Mouse (Mus musculus) MN1 (cell line): ENCODE results near the gene Pou2f2.
"Not testable (repeated sequence)": the region's sequence is repeated elsewhere in the genome, so short reads cannot be mapped to it uniquely, and the experiment has no call there.

Experiments used
- DNase-seq: peaks from one replicate; pipeline ENCODE4 v3.0.0-alpha.2; 2016; ENCODE audit warnings: low spot score

Gene Pou2f2

DNA sequence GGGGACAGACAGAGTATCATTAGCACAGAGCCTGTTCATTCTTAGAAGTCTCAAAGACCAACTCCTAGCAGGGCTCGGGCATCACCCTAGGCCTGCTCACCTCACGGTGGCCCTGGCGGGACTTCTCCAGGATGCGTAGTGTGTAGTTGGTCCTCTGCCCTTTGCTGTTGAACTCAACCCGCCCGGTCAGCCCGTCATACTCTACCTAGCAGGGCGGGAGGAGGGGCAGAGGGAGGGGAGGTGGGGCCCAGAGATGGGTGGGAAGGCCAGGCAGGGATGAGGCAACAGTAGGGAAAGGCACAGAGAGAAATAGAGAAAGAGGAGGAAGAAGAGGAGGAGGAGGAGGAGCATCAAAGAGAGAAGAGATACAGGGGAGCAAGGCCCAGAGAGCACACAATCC is 121.1 kb downstream of the Pou2f2 start:
- peak; percentile 26 for DNase-seq

DNA sequence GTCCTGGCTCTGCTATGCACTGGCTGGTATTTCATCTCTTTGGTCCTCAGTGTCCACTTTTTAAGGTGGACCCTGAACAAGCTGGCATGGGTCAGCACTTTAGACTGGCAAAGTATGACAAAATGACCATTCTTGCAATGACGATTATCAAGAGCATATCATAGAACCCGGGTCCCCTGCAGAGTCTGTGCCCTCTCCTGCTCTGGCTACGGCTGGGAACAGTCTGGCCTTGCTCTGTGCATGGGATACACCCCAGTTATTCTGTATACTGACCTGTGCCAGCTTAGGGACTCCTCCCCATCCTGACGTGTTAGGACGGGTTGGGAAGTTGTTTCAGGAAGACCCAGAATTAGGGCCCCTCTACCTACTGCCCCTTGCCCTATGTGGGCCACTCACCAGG is 121.6 kb downstream of the Pou2f2 start:
- no peak for DNase-seq

DNA sequence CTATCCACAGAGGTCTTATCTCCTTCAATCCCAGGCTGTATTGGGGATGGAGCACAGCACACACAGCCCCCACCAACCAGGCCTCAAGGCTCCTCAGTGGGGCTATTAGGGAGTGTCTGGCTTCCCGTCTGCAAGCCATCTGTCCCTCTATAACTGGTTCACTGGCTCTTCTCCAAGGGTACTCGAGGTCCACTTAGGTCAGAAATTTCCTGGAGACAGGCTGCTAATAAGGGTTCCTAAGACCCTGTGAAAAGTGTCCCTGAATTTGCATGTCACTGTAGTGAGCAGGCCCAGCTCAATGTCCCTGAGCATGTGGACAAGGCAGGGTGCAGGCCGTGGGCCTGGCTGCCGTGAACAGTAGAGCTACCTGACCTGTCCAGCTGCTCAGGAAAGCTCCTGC is 122.6 kb downstream of the Pou2f2 start:
- peak; percentile 71 for DNase-seq

DNA sequence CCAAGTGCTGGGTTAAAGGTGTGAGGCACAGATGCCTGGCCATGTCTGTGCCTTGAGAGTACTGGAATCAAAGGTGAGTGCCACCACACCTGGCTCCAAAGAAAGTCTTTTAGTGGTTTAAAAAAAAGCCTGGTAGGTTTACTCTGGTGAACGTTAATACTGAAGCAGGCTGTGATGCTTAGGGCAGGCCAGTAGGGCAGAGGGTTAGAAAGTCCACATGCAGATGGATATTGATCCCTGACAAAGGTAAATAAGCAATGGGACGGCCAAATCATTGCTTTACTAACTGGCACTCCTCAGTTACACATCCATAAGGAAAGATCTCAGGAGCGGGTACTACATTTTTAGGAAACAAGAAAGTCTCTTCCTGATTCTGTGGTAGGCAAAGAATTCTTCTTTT is 126.9 kb downstream of the Pou2f2 start:
- DNase-seq, result no peak

DNA sequence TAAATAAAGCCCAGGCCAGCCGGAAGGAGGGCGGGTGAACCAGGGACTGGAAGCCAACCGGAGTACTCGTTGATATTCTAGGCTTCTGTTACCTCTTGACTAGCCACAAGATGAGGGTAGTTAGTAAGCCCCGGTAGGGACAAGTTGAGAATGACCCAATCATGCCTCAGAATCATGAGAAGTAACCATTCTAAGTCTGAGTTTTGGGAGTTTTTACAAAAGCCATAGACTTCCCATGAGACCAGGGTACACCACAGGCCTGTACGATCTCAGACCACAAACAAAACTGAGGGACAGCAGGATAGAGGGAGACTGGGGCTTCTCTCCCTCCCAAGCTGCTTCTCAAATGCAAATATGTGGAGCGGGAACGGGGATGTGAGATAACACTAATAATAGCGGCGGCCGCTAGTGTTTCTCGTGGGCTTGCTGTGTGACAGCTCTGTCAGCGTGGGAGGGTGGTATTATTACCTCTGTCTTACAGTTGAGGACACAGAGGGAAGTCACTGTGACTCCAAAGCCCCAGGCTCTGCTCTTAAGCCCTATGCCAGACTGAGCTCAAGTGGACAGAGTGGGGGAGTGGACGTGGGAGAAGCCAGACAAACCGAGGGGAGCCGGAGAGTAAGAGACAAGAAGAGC is 130.1 kb downstream of the Pou2f2 start:
- DNase-seq, result no peak

DNA sequence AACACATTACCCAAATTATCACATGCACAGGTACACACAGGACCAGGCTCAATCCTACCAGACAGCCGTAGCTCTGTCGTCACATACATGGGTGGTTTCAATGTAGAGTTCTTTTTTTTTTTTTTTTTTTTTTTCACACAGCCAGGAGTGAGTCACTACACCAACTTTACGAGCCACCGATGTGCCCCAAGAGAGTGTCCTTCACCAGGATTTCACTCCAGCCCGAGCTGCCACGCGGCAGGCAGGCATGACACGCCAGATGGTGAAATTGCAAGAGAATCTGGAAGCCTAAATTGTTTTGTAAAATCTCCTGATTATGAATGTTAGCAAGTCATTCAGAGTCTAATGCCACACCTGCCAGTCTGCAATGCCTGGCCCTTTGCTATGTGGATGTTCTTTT is 132.2 kb downstream of the Pou2f2 start:
- peak; percentile 64 for DNase-seq

DNA sequence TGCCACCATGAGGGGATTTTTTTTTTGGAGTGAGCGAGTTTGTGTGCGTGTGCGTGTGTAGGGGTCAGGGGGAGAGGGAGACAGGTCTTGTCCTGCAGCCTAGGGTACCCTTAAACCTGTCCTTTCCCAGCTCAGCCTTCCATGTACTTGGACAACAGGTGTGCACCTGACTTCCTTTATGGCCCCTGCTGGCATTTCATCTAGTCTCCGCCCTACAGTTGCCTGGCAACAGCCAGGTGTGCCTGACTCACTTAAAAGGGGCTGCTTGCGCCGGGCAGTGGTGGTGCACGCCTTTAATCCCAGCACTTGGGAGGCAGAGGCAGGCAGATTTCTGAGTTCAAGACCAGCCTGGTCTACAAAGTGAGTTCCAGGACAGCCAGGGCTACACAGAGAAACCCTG is 134.9 kb downstream of the Pou2f2 start:
- not testable (repeated sequence) for DNase-seq

DNA sequence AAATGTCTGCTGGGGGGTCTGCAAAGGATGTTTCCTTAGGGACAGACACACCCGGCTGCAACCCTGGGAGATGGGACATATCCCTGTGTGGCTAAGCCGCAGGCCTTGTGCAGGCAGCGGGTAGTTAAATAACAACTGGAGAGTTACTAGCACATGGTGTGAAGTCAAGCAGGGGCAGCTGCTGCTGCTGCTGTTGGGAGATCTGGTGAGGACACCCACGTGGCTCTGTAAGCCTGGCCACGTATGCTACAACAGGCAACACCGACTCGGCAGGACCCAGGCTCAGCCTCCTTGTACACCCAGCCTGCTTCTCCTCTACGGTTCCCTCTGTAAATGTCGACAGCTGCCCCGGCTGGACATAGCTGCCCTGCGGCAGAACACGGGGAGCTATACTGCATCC is 137.6 kb downstream of the Pou2f2 start:
- DNase-seq, result no peak
